Mouse (Mus musculus): Measurements from ENCODE around the gene Gm20388. TPM values are rescaled to one million over a fixed set of nuclear protein-coding genes. Genes with fewer than 3 reads are reported as not detected.

The Gm20388 gene
- total and polyA plus RNA-seq, 3 experiments: 0.02 to 0.05 TPM; not detected in 1

- no peaks in the 10 kb centered on the region for H3K4me1 ChIP-seq (ENCODE audit: insufficient read depth, low read depth, low read length)
- no peak for TF ChIP-seq GATA1 (IDR thresholded peaks at IDR 0.05; ENCODE audit: borderline replicate concordance, low read length)
- no peak for TF ChIP-seq CTCF (IDR thresholded peaks at IDR 0.05; ENCODE audit: low read depth, low read length)
- TF ChIP-seq POLR2AphosphoS5 (IDR thresholded peaks at IDR 0.05; ENCODE audit: insufficient replicate concordance, low read depth, low read length): no peak
- TF ChIP-seq GATA2 (IDR thresholded peaks at IDR 0.05; ENCODE audit: borderline replicate concordance, low read depth, low read length): no peak
- TF ChIP-seq TAL1 (conservative IDR thresholded peaks at IDR 0.05; ENCODE audit: low read depth, low read length): no peak
- no peak for ATAC-seq (ENCODE audit: extremely low read depth, insufficient number of reproducible peaks, low FRiP score, poor library complexity, severe bottlenecking)
- DNase-seq (ENCODE audit: low spot score): no peak
- no peaks in the 10 kb centered on the region for H3K9me3 ChIP-seq (replicated peaks)
- no peaks in the 10 kb centered on the region for H3K36me3 ChIP-seq (replicated peaks)
- no peak overlapping the region for H3K4me3 ChIP-seq (ENCODE audit: low read depth, low read length)
- peaks cover 83% of the 10 kb centered on the region for H3K27me3 ChIP-seq (ENCODE audit: insufficient read depth, low read length)
These were observed 441.5 kb downstream of the Gm20388 start for GRCm38 (mm10) chr8:120352096-120352495.

GRCm38 (mm10) chr8:120356067-120356466 lies 445.4 kb downstream of the Gm20388 start:
- Histone ChIP-seq H3K36me3 (replicated peaks) (no peaks in the 10 kb centered on the region), H3K4me1 (ENCODE audit: insufficient read depth, low read depth, low read length) (no peaks in the 10 kb centered on the region), H3K4me3 (ENCODE audit: low read depth, low read length) (no peak overlapping the region), H3K27me3 (ENCODE audit: insufficient read depth, low read length) (peaks cover 94% of the 10 kb centered on the region), H3K9me3 (replicated peaks) (no peaks in the 10 kb centered on the region)
- no peak for ATAC-seq (ENCODE audit: extremely low read depth, insufficient number of reproducible peaks, low FRiP score, poor library complexity, severe bottlenecking)
- no peak for DNase-seq (ENCODE audit: low spot score)
- TF ChIP-seq GATA1 (IDR thresholded peaks at IDR 0.05; ENCODE audit: borderline replicate concordance, low read length) (no peak), POLR2AphosphoS5 (IDR thresholded peaks at IDR 0.05; ENCODE audit: insufficient replicate concordance, low read depth, low read length) (no peak), CTCF (IDR thresholded peaks at IDR 0.05; ENCODE audit: low read depth, low read length) (no peak), TAL1 (conservative IDR thresholded peaks at IDR 0.05; ENCODE audit: low read depth, low read length) (no peak), GATA2 (IDR thresholded peaks at IDR 0.05; ENCODE audit: borderline replicate concordance, low read depth, low read length) (no peak)

GRCm38 (mm10) chr8:120357504-120357903 lies 446.9 kb downstream of the Gm20388 start:
- TF ChIP-seq CTCF (IDR thresholded peaks at IDR 0.05; ENCODE audit: low read depth, low read length) (no peak), GATA1 (IDR thresholded peaks at IDR 0.05; ENCODE audit: borderline replicate concordance, low read length) (no peak), TAL1 (conservative IDR thresholded peaks at IDR 0.05; ENCODE audit: low read depth, low read length) (no peak), POLR2AphosphoS5 (IDR thresholded peaks at IDR 0.05; ENCODE audit: insufficient replicate concordance, low read depth, low read length) (no peak), GATA2 (IDR thresholded peaks at IDR 0.05; ENCODE audit: borderline replicate concordance, low read depth, low read length) (no peak)
- ATAC-seq (ENCODE audit: extremely low read depth, insufficient number of reproducible peaks, low FRiP score, poor library complexity, severe bottlenecking) (no peak), DNase-seq (ENCODE audit: low spot score) (no peak)
- Histone ChIP-seq H3K27me3 (ENCODE audit: insufficient read depth, low read length) (peaks cover 93% of the 10 kb centered on the region), H3K36me3 (replicated peaks) (no peaks in the 10 kb centered on the region), H3K4me3 (ENCODE audit: low read depth, low read length) (no peak overlapping the region), H3K9me3 (replicated peaks) (no peaks in the 10 kb centered on the region; the same call in 1 of the 2 replicates), H3K4me1 (ENCODE audit: insufficient read depth, low read depth, low read length) (no peaks in the 10 kb centered on the region)

GRCm38 (mm10) chr8:120361301-120361700 lies 450.7 kb downstream of the Gm20388 start:
- TF ChIP-seq CTCF (IDR thresholded peaks at IDR 0.05; ENCODE audit: low read depth, low read length) (no peak), POLR2AphosphoS5 (IDR thresholded peaks at IDR 0.05; ENCODE audit: insufficient replicate concordance, low read depth, low read length) (no peak), GATA1 (IDR thresholded peaks at IDR 0.05; ENCODE audit: borderline replicate concordance, low read length) (no peak), GATA2 (IDR thresholded peaks at IDR 0.05; ENCODE audit: borderline replicate concordance, low read depth, low read length) (no peak), TAL1 (conservative IDR thresholded peaks at IDR 0.05; ENCODE audit: low read depth, low read length) (no peak)
- Histone ChIP-seq H3K9me3 (replicated peaks) (no peaks in the 10 kb centered on the region; the same call in 1 of the 2 replicates), H3K4me3 (ENCODE audit: low read depth, low read length) (no peak overlapping the region), H3K27me3 (ENCODE audit: insufficient read depth, low read length) (peaks cover 93% of the 10 kb centered on the region), H3K4me1 (ENCODE audit: insufficient read depth, low read depth, low read length) (peaks cover 16% of the 10 kb centered on the region), H3K36me3 (replicated peaks) (no peaks in the 10 kb centered on the region)
- DNase-seq (ENCODE audit: low spot score) (no peak), ATAC-seq (ENCODE audit: extremely low read depth, insufficient number of reproducible peaks, low FRiP score, poor library complexity, severe bottlenecking) (no peak)

GRCm38 (mm10) chr8:120363552-120364071 lies 453.0 kb downstream of the Gm20388 start:
- no peaks in the 10 kb centered on the region; the same call in 1 of the 2 replicates for H3K9me3 ChIP-seq (replicated peaks)
- no peak overlapping the region for H3K4me3 ChIP-seq (ENCODE audit: low read depth, low read length)
- H3K36me3 ChIP-seq (replicated peaks): no peaks in the 10 kb centered on the region
- DNase-seq (ENCODE audit: low spot score): no peak
- no peak for ATAC-seq (ENCODE audit: extremely low read depth, insufficient number of reproducible peaks, low FRiP score, poor library complexity, severe bottlenecking)
- peaks cover 20% of the 10 kb centered on the region for H3K4me1 ChIP-seq (ENCODE audit: insufficient read depth, low read depth, low read length)
- H3K27me3 ChIP-seq (ENCODE audit: insufficient read depth, low read length): peaks cover 94% of the 10 kb centered on the region
- no peak for TF ChIP-seq GATA2 (IDR thresholded peaks at IDR 0.05; ENCODE audit: borderline replicate concordance, low read depth, low read length)
- TF ChIP-seq POLR2AphosphoS5 (IDR thresholded peaks at IDR 0.05; ENCODE audit: insufficient replicate concordance, low read depth, low read length): no peak
- peak; percentile 30; the same call in 1 of the 2 replicates for TF ChIP-seq CTCF (IDR thresholded peaks at IDR 0.05; ENCODE audit: low read depth, low read length)
- TF ChIP-seq TAL1 (conservative IDR thresholded peaks at IDR 0.05; ENCODE audit: low read depth, low read length): no peak

- no peak overlapping the region for H3K4me3 ChIP-seq (ENCODE audit: low read depth, low read length)
- H3K9me3 ChIP-seq (replicated peaks): no peaks in the 10 kb centered on the region; the same call in 1 of the 2 replicates
- ATAC-seq (ENCODE audit: extremely low read depth, insufficient number of reproducible peaks, low FRiP score, poor library complexity, severe bottlenecking) (no peak), DNase-seq (ENCODE audit: low spot score) (no peak)
- peaks cover 95% of the 10 kb centered on the region for H3K27me3 ChIP-seq (ENCODE audit: insufficient read depth, low read length)
- H3K36me3 ChIP-seq (replicated peaks): no peaks in the 10 kb centered on the region
- TF ChIP-seq CTCF (IDR thresholded peaks at IDR 0.05; ENCODE audit: low read depth, low read length): peak; percentile 30; the same call in 1 of the 2 replicates
- TF ChIP-seq POLR2AphosphoS5 (IDR thresholded peaks at IDR 0.05; ENCODE audit: insufficient replicate concordance, low read depth, low read length): no peak
- no peak for TF ChIP-seq TAL1 (conservative IDR thresholded peaks at IDR 0.05; ENCODE audit: low read depth, low read length)
- TF ChIP-seq GATA2 (IDR thresholded peaks at IDR 0.05; ENCODE audit: borderline replicate concordance, low read depth, low read length): no peak
- no peak for TF ChIP-seq GATA1 (IDR thresholded peaks at IDR 0.05; ENCODE audit: borderline replicate concordance, low read length)
- peaks cover 26% of the 10 kb centered on the region for H3K4me1 ChIP-seq (ENCODE audit: insufficient read depth, low read depth, low read length)
These were observed 453.6 kb downstream of the Gm20388 start for GRCm38 (mm10) chr8:120364093-120364725.

All from G1E (cell line).